Mouse (Mus musculus) forebrain, embryonic 11.5 days (tissue): ENCODE measurements at regions not wholly inside any gene's neighbourhood (a gene's known extent, or its start where the extent isn't known, plus 50 kb on each side); places are given as distances from the start of the nearest gene placed in this dataset.
"Not testable (repeated sequence)": the region's sequence is repeated elsewhere in the genome, so short reads cannot be mapped to it uniquely, and the experiment has no call there.

Source experiments
- ATAC-seq: fragments of 200-750 bp; cut with Nextera tagmentation; replicated peaks from 2 replicates; pipeline ENCODE4 v1.8.0; 2017; ENCODE audit warnings: moderate TSS enrichment; ENCODE audit not compliant: low FRiP score
- DNase-seq: peaks from one replicate; pipeline ENCODE4 v3.0.0-alpha.2; 2017; ENCODE audit warnings: low spot score
- H3K27ac ChIP-seq: fragments of 300-500 bp; sonication (generic); 2 replicates; pipeline ENCODE4 v1.5.1; 2014; ENCODE audit warnings: low read depth, low read length
- H3K27me3 ChIP-seq: fragments of 300-500 bp; sonication (generic); 2 replicates; pipeline ENCODE4 v1.6.1; 2014; ENCODE audit warnings: mild to moderate bottlenecking, low read length, mixed read lengths; ENCODE audit not compliant: control insufficient read depth, insufficient read depth
- H3K36me3 ChIP-seq: fragments of 300-500 bp; sonication (generic); 2 replicates; pipeline ENCODE4 v1.6.1; 2014; ENCODE audit warnings: mild to moderate bottlenecking, low read length, moderate library complexity, mixed read lengths; ENCODE audit not compliant: control insufficient read depth, insufficient read depth
- H3K4me1 ChIP-seq: fragments of 300-500 bp; sonication (generic); replicated peaks from 2 replicates; pipeline ENCODE4 v1.6.1; 2014; ENCODE audit warnings: low read length, mixed read lengths; ENCODE audit not compliant: control insufficient read depth, insufficient read depth
- H3K4me2 ChIP-seq: fragments of 300-500 bp; sonication (generic); 2 replicates; pipeline ENCODE4 v1.6.1; 2014; ENCODE audit warnings: low read depth, mild to moderate bottlenecking, low read length, moderate library complexity, mixed read lengths; ENCODE audit not compliant: severe bottlenecking
- H3K4me3 ChIP-seq: fragments of 300-500 bp; sonication (generic); 2 replicates; pipeline ENCODE4 v1.5.1; 2014; ENCODE audit warnings: low read depth, low read length
- H3K9ac ChIP-seq: fragments of 300-500 bp; sonication (generic); 2 replicates; pipeline ENCODE4 v1.6.1; 2014; ENCODE audit warnings: low read length
- H3K9me3 ChIP-seq: fragments of 300-500 bp; sonication (generic); 2 replicates; pipeline ENCODE4 v1.6.1; 2016; ENCODE audit warnings: low read length, mixed read lengths; ENCODE audit not compliant: control insufficient read depth
- whole genome bisulfite sequencing: fragments of 180-500 bp; shearing (Covaris S2); extraction: QIAGEN DNeasy Blood & Tissue Kit; methylation state at CpG from one replicate; pipeline ENCODE4 v1.1.7; 2014; 5-methylcytosine and 5-hydroxymethylcytosine counted together

GRCm38 (mm10) chr14:54120194-54120593, 133.7 kb downstream of the Dad1 start:
- Histone ChIP-seq H3K27ac (no peak overlapping the region), H3K9me3 (no peaks in the 10 kb centered on the region; the same call in 1 of the 2 replicates), H3K36me3 (no peaks in the 10 kb centered on the region), H3K4me3 (no peak overlapping the region), H3K4me2 (no peak overlapping the region), H3K4me1 (peaks cover 5% of the 10 kb centered on the region; the same call in 1 of the 2 replicates), H3K27me3 (no peaks in the 10 kb centered on the region), H3K9ac (no peak overlapping the region)
- ATAC-seq (no peak), DNase-seq (no peak)
- 89% methylated on average over 5 of the region's 5 CpGs for WGBS

GRCm38 (mm10) chr14:54117607-54118006, 136.3 kb downstream of the Dad1 start:
- H3K4me1 ChIP-seq, H3K36me3 ChIP-seq: not testable (repeated sequence)

DNA sequence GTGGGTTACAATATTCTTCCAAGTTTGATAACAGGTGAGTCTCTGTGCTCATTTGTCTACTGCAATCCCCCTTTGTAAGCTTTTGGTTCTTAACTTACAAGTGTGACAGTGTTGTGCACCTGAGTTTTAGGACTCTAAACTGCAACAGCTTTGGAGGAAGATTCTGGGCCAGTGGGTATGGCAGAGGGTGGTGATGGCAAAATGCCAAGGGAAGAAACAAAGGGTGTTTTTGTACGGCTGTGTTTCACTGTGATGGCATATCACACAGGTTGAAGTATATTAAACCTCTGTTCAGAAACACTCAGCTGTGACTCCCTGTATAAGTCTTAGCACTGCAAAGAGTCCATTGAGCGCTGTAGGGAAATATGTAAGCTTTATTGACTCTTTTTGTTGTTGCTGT, 140.7 kb downstream of the Dad1 start:
- Histone ChIP-seq H3K4me3 (no peak overlapping the region), H3K27ac (no peak overlapping the region), H3K27me3 (no peaks in the 10 kb centered on the region), H3K4me1 (no peaks in the 10 kb centered on the region), H3K4me2 (no peak overlapping the region), H3K9me3 (no peaks in the 10 kb centered on the region; the same call in 1 of the 2 replicates), H3K36me3 (no peaks in the 10 kb centered on the region), H3K9ac (no peak overlapping the region)
- WGBS = 81% methylated on average over 2 of the region's 2 CpGs
- no peak for DNase-seq
- ATAC-seq = no peak

More at GRCm38 (mm10) chr14:54117607-54118006, 136.3 kb downstream of the Dad1 start:
- not testable (repeated sequence) for ATAC-seq, H3K9me3 ChIP-seq, H3K4me2 ChIP-seq, H3K9ac ChIP-seq, DNase-seq, H3K4me3 ChIP-seq, H3K27ac ChIP-seq, H3K27me3 ChIP-seq
- WGBS = 95% methylated on average over 8 of the region's 8 CpGs

DNA sequence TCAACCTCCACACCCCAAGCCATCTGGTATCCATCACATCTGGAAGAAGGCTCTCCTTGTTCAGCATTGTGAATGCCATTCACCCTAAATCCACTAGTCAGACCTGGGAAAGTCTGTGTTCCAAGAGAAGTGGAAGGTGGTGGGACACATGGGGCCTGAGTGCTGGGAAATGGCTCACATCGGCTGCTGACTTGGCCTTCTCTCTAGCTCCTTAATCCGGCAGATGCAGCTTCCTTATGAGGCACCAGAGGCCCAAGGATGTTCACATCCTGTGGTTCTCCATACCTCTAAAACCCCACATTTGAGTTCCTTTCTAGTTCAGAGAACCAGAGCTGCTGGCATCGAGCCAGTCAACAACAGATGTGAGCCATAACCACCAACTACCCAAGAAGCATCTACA, 142.9 kb downstream of the Dad1 start:
- 90% methylated on average over 3 of the region's 3 CpGs for WGBS
- no peak for ATAC-seq
- Histone ChIP-seq H3K9ac (no peak overlapping the region), H3K27ac (no peak overlapping the region), H3K4me1 (no peaks in the 10 kb centered on the region), H3K4me2 (no peak overlapping the region), H3K9me3 (no peaks in the 10 kb centered on the region), H3K4me3 (no peak overlapping the region), H3K27me3 (no peaks in the 10 kb centered on the region), H3K36me3 (no peaks in the 10 kb centered on the region)
- DNase-seq = no peak

- H3K27ac ChIP-seq = no peak overlapping the region
Measured at GRCm38 (mm10) chr14:54109129-54109528, 144.8 kb downstream of the Dad1 start.

DNA sequence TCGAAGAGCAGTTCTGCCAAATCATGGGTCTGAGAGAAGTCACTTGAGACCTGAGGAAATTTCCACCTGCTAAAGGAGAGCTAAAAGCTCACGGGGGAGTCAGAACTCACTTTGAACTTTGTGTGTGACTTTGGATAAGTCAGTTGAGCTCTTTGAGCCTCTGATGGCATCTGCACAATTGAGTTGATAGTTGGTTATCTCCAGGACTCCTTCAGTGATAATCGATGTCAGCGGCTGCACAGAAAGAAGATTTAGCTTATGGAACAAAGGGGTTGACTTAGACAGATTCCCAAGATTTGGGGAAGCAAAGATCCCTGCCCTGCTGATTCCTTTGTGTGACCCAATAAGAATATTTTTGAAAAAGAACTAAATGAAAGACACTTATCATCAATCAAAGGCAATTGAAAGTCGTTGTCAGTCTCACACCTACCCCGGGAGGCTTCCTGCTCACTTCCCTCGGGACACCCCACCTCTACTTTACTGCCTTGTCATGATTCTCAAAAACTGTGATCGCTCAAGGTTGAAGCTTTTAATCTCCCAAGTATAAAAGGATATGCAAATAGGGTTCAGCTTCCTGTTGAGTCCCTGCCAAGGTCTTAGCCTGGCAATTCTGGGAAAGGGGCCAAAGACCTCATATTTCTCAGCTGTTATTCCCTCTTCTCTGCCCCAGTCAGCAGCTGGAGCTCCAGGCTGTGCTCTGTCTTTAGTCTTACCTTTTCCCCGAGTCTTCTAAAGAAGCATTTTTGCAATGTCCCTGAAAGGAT, 145.4 kb downstream of the Dad1 start:
- Histone ChIP-seq H3K36me3 (no peaks in the 10 kb centered on the region), H3K9ac (no peak overlapping the region), H3K4me1 (no peaks in the 10 kb centered on the region), H3K27me3 (no peaks in the 10 kb centered on the region), H3K4me3 (no peak overlapping the region), H3K9me3 (no peaks in the 10 kb centered on the region), H3K4me2 (no peak overlapping the region), H3K27ac (no peak overlapping the region)
- ATAC-seq (peak; percentile 33; the same call in 1 of the 2 replicates), DNase-seq (no peak)
- 43% methylated on average over 9 of the region's 9 CpGs for WGBS

More at GRCm38 (mm10) chr14:54109129-54109528, 144.8 kb downstream of the Dad1 start:
- Histone ChIP-seq H3K9me3 (no peaks in the 10 kb centered on the region), H3K27me3 (no peaks in the 10 kb centered on the region), H3K9ac (no peak overlapping the region), H3K4me3 (no peak overlapping the region), H3K4me2 (no peak overlapping the region), H3K4me1 (no peaks in the 10 kb centered on the region), H3K36me3 (no peaks in the 10 kb centered on the region)
- ATAC-seq (no peak), DNase-seq (no peak)
- 93% methylated on average over 1 of the region's 1 CpGs for WGBS

- DNase-seq (no peak), ATAC-seq (no peak)
- no peak overlapping the region for H3K4me3 ChIP-seq
- no peaks in the 10 kb centered on the region for H3K27me3 ChIP-seq
- H3K4me2 ChIP-seq = no peak overlapping the region
- 80% methylated on average over 7 of the region's 7 CpGs for WGBS
- no peak overlapping the region for H3K27ac ChIP-seq
- H3K36me3 ChIP-seq = no peaks in the 10 kb centered on the region
- no peaks in the 10 kb centered on the region for H3K4me1 ChIP-seq
- H3K9me3 ChIP-seq = no peaks in the 10 kb centered on the region
- no peak overlapping the region for H3K9ac ChIP-seq
Measured at GRCm38 (mm10) chr14:54107204-54107796, 146.6 kb downstream of the Dad1 start.

DNA sequence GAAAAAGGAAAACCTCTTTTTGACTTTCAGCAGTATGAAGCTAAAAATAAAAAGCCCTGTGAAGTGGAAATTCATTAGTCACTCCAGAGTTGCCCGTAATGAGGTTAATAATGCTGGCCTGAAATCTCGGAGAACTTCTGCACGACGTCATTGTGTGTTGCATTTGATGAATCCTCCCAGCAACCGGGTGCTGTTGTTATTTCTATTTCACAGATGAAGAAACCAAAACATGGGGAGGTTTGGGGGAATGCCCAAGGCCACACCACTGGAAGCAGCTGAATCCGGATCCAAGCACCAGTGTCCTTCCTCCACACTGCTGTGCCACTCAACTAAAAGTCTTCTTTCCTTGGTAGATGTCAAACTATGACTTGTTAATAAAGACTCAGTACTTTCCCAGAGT, 149.7 kb downstream of the Dad1 start:
- H3K9ac ChIP-seq = no peak overlapping the region
- no peak for ATAC-seq
- H3K9me3 ChIP-seq = no peaks in the 10 kb centered on the region
- no peaks in the 10 kb centered on the region for H3K4me1 ChIP-seq
- WGBS = 86% methylated on average over 6 of the region's 6 CpGs
- DNase-seq = no peak
- no peaks in the 10 kb centered on the region for H3K36me3 ChIP-seq
- H3K4me2 ChIP-seq = no peak overlapping the region
- H3K27me3 ChIP-seq = no peaks in the 10 kb centered on the region
- no peak overlapping the region for H3K4me3 ChIP-seq
- no peak overlapping the region for H3K27ac ChIP-seq

DNA sequence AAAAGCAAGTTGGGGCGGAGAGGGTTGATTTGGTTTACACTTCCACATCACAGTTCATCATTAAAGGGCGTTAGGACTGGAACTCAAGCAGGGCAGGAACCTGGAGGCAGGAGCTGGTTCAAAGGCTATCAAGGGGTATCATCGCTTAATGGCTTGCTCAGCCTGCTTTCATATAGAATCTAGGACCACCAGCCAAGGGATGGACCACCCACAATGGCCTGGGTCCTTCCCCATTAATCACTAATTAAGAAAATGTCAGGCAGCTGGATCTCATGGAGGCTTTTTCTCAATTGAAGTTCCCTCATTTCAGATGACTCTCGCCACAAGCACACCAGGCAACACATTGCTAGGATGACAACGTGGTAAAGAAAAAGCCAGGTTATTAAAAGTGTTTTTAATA, 150.4 kb downstream of the Dad1 start:
- no peaks in the 10 kb centered on the region for H3K9me3 ChIP-seq
- WGBS = 66% methylated on average over 5 of the region's 5 CpGs
- ATAC-seq = no peak
- no peaks in the 10 kb centered on the region for H3K4me1 ChIP-seq
- H3K4me3 ChIP-seq = no peak overlapping the region
- no peak for DNase-seq
- H3K27ac ChIP-seq = no peak overlapping the region
- H3K9ac ChIP-seq = no peak overlapping the region
- no peaks in the 10 kb centered on the region for H3K36me3 ChIP-seq
- no peaks in the 10 kb centered on the region for H3K27me3 ChIP-seq
- no peak overlapping the region for H3K4me2 ChIP-seq
